In genomic region chr9:41590164-41590563, GRCm38 (mm10) we compare ENCODE assay signal across 10 mouse cellular contexts.
DNase-seq lines count a peak whose midpoint lies in the region; ATAC-seq lines count a peak whose summit lies in the region.
"Had no signal": no experiment of that assay in that cellular context is flagged by ENCODE, and none has a peak within 500 bp of the region (broad histone marks: within the 10 kb centered on the region; RNA-seq: fewer than 3 reads in every experiment).

No protein-coding gene starts in this region.

- intact Hi-C loops in gastrocnemius, postnatal 14 days (cut with DNase I; ENCODE audit: low total_unique reads), result no loop called here
- intact Hi-C loops in gastrocnemius, postnatal 36 days (cut with DNase I), result no loop called here

- 94% methylated on average over 4 of the region's 4 CpGs for WGBS in limb, embryonic 12.5 days
- WGBS in limb, embryonic 10.5 days, result 91% methylated on average over 4 of the region's 4 CpGs
- 70% methylated on average over 4 of the region's 4 CpGs for WGBS in embryonic facial prominence, embryonic 13.5 days
- WGBS in midbrain, embryonic 14.5 days, result 42% methylated on average over 4 of the region's 4 CpGs

- ATAC-seq in limb, embryonic 12.5 days (ENCODE audit: insufficient number of reproducible peaks, insufficient read depth, low FRiP score, low TSS enrichment, low read depth), result no peak
- ATAC-seq in embryonic facial prominence, embryonic 13.5 days (ENCODE audit: insufficient number of reproducible peaks, insufficient read depth, low FRiP score, low TSS enrichment, low read depth), result no peak
- ATAC-seq in midbrain, embryonic 14.5 days (ENCODE audit: low FRiP score, low TSS enrichment), result no peak

- H3K9me3 ChIP-seq in limb, embryonic 12.5 days, result no peaks in the 10 kb centered on the region
- H3K9me3 ChIP-seq in limb, embryonic 10.5 days (replicated peaks), result no peaks in the 10 kb centered on the region
- no peaks in the 10 kb centered on the region for H3K9me3 ChIP-seq in embryonic facial prominence, embryonic 13.5 days
- H3K9me3 ChIP-seq in midbrain, embryonic 14.5 days (ENCODE audit: control insufficient read depth, low read length), result no peaks in the 10 kb centered on the region

- H3K4me3 ChIP-seq in limb, embryonic 12.5 days (replicated peaks), result no peak overlapping the region
- H3K4me3 ChIP-seq in limb, embryonic 10.5 days, result no peak overlapping the region
- H3K4me3 ChIP-seq in embryonic facial prominence, embryonic 13.5 days, result no peak overlapping the region
- peak overlapping the region; percentile 83 for H3K4me3 ChIP-seq in midbrain, embryonic 14.5 days (replicated peaks; ENCODE audit: low read depth, low read length)

- H3K9ac ChIP-seq in limb, embryonic 12.5 days (replicated peaks), result no peak overlapping the region
- H3K9ac ChIP-seq in embryonic facial prominence, embryonic 13.5 days, result peak overlapping the region; percentile 44; the same call in 1 of the 2 replicates
- peak overlapping the region; percentile 50 for H3K9ac ChIP-seq in midbrain, embryonic 14.5 days (replicated peaks; ENCODE audit: low read length)
- H3K9ac ChIP-seq: lung, embryonic 14.5 days had no signal

- peak overlapping the region; percentile 45; the same call in 1 of the 2 replicates for H3K27ac ChIP-seq in limb, embryonic 12.5 days
- H3K27ac ChIP-seq in limb, embryonic 10.5 days, result no peak overlapping the region
- peak overlapping the region; percentile 71 for H3K27ac ChIP-seq in embryonic facial prominence, embryonic 13.5 days
- peak overlapping the region; percentile 82 for H3K27ac ChIP-seq in midbrain, embryonic 14.5 days (replicated peaks; ENCODE audit: low read depth, low read length)

- peak; percentile 37 for DNase-seq in gastrocnemius, postnatal 14 days
- no peak for DNase-seq in gastrocnemius, postnatal 36 days
- DNase-seq in limb, embryonic 10.5 days (ENCODE audit: low spot score), result no peak
- peak; percentile 60 for DNase-seq in midbrain, embryonic 14.5 days
- DNase-seq in T-cell, adult 2 months (ENCODE audit: low spot score), result no peak
- no peak for DNase-seq in liver
- DNase-seq: lung, embryonic 14.5 days; thymus, adult 2 months had no signal

- no peaks in the 10 kb centered on the region for H3K27me3 ChIP-seq in limb, embryonic 12.5 days
- H3K27me3 ChIP-seq in limb, embryonic 10.5 days (ENCODE audit: low read depth, poor library complexity, severe bottlenecking), result no peaks in the 10 kb centered on the region
- H3K27me3 ChIP-seq in embryonic facial prominence, embryonic 13.5 days, result no peaks in the 10 kb centered on the region
- H3K27me3 ChIP-seq in midbrain, embryonic 14.5 days (ENCODE audit: control insufficient read depth, insufficient read depth, low read length), result no peaks in the 10 kb centered on the region

- H3K4me2 ChIP-seq in limb, embryonic 12.5 days, result no peak overlapping the region
- peak overlapping the region; percentile 75; the same call in 1 of the 2 replicates for H3K4me2 ChIP-seq in embryonic facial prominence, embryonic 13.5 days
- H3K4me2 ChIP-seq in midbrain, embryonic 14.5 days (ENCODE audit: low read length), result peak overlapping the region; percentile 81
- H3K4me2 ChIP-seq: lung, embryonic 14.5 days had no signal

- H3K36me3 ChIP-seq in limb, embryonic 12.5 days, result peaks cover 81% of the 10 kb centered on the region
- H3K36me3 ChIP-seq in limb, embryonic 10.5 days, result peaks cover 86% of the 10 kb centered on the region
- peaks cover 64% of the 10 kb centered on the region for H3K36me3 ChIP-seq in embryonic facial prominence, embryonic 13.5 days
- peaks cover 72% of the 10 kb centered on the region for H3K36me3 ChIP-seq in midbrain, embryonic 14.5 days (ENCODE audit: control insufficient read depth, insufficient read depth, low read length)

- peaks cover 39% of the 10 kb centered on the region for H3K4me1 ChIP-seq in limb, embryonic 12.5 days (replicated peaks)
- H3K4me1 ChIP-seq in limb, embryonic 10.5 days, result peaks cover 6% of the 10 kb centered on the region; the same call in 1 of the 2 replicates
- H3K4me1 ChIP-seq in embryonic facial prominence, embryonic 13.5 days, result peaks cover 60% of the 10 kb centered on the region
- peaks cover 58% of the 10 kb centered on the region for H3K4me1 ChIP-seq in midbrain, embryonic 14.5 days (ENCODE audit: control insufficient read depth, insufficient read depth, low read length)

Comparison
In these comparisons a context has a peak if more than half of its experiments do, and no peak if none do; other contexts are left out.
1. DNase-seq: peak in gastrocnemius, postnatal 14 days (single experiment) and midbrain, embryonic 14.5 days (single experiment); none in gastrocnemius, postnatal 36 days (0 of 2), limb, embryonic 10.5 days (single experiment), T-cell, adult 2 months (single experiment) and liver (single experiment).